Mouse (Mus musculus): ENCODE measurements around the gene Axl.

The Axl gene

DNA sequence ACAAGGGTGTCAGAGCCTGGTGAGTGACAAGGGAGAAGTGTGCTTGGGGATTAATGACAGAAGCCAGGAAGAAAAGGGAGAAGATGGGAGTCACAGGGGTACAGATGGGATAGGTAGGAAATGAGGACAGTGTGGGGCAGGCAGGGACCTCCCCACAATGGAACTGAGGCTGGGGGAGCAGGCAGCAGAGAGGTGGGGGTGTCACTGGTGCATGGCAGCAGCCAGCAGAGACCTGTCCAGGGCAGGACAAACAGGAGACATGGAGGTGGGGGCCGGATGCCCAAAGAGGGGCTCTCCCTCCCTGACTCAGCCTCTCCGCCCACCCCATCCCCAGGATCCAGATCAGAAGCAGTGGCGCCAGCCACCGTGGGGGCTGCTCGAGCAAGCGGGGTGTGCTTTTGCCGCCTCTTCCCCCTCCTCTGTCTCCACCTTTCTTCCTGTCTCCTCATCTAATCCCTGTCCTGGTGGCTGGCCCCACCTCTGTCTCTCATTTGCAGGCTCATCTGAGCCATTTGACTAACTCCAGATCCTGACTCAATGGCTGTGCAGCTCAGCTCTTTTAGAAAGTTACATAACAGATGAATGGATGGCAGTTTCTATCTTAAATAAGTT lies 77.9 kb downstream of the Axl start:
- no peak for DNase-seq (ENCODE audit: low spot score)

DNA sequence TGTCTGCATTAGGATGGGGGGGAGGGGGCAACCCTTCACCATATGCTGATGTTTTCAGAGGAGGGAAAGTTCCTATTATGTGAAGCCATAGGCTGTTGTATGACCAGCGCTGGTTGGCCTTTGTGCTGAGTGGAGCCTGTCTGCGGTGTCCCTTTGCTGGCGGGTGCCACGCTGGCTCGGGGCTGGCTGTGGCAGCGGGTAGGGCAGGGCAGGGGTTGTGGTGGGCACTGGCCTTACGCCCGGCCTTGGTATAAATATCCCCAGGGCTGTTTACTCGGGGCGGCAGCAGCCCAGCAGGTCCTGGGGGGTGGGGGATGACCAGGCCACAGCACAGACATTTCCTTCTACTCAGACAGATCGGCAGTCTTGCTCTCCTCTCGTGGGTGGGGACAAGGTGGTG lies 78.5 kb downstream of the Axl start:
- DNase-seq (ENCODE audit: low spot score) = no peak

GRCm38 (mm10) chr7:25707581-25708292 lies 80.8 kb downstream of the Axl start:
- DNase-seq (ENCODE audit: low spot score) = peak; percentile 50

Data from ovary, adult 18-20 months (tissue).